8 mouse cellular contexts compared by ENCODE assay signal in genomic region chr2:153560664-153561541, GRCm38 (mm10). TPM values are rescaled to one million over a fixed set of nuclear protein-coding genes. Genes with fewer than 3 reads are reported as not detected.
DNase-seq lines count a peak whose midpoint lies in the region; ATAC-seq lines count a peak whose summit lies in the region.

No protein-coding gene starts in this region.

- peak overlapping the region; percentile 60 for H3K27ac ChIP-seq in intestine, embryonic 14.5 days (ENCODE audit: low read depth)
- peak overlapping the region; percentile 63 for H3K27ac ChIP-seq in liver, embryonic 16.5 days (ENCODE audit: low read length)
- 0 out of 2 replicates have a peak overlapping the region, but pooled peaks have one; percentile 34 for H3K27ac ChIP-seq in neural tube, embryonic 12.5 days

- H3K4me1 ChIP-seq in intestine, embryonic 14.5 days (replicated peaks; ENCODE audit: control insufficient read depth, insufficient read depth, low read length), result peaks cover 20% of the 10 kb centered on the region
- peaks cover 40% of the 10 kb centered on the region for H3K4me1 ChIP-seq in liver, embryonic 16.5 days (ENCODE audit: control insufficient read depth, low read depth, low read length)
- H3K4me1 ChIP-seq in neural tube, embryonic 12.5 days, result peaks cover 38% of the 10 kb centered on the region

- H3K9ac ChIP-seq in intestine, embryonic 14.5 days (ENCODE audit: low read length), result 0 out of 2 replicates have a peak overlapping the region, but pooled peaks have one; percentile 20
- H3K9ac ChIP-seq in liver, embryonic 16.5 days (ENCODE audit: low read depth, low read length), result peak overlapping the region; percentile 44
- H3K9ac ChIP-seq in neural tube, embryonic 12.5 days, result no peak overlapping the region; the same call in 1 of the 2 replicates

- no peak overlapping the region for H3K4me3 ChIP-seq in intestine, embryonic 14.5 days (ENCODE audit: low read depth, low read length)
- peak overlapping the region; percentile 38 for H3K4me3 ChIP-seq in liver, embryonic 16.5 days (ENCODE audit: low read depth, low read length)
- H3K4me3 ChIP-seq in neural tube, embryonic 12.5 days, result 0 out of 2 replicates have a peak overlapping the region, but pooled peaks have one; percentile 3

- H3K27me3 ChIP-seq in intestine, embryonic 14.5 days (replicated peaks; ENCODE audit: control insufficient read depth, insufficient read depth, low read length), result no peaks in the 10 kb centered on the region
- no peaks in the 10 kb centered on the region for H3K27me3 ChIP-seq in liver, embryonic 16.5 days (ENCODE audit: control insufficient read depth, insufficient read depth, low read depth, low read length)
- no peaks in the 10 kb centered on the region for H3K27me3 ChIP-seq in neural tube, embryonic 12.5 days (replicated peaks)

- H3K36me3 ChIP-seq in intestine, embryonic 14.5 days (ENCODE audit: control insufficient read depth, insufficient read depth, low read length), result no peaks in the 10 kb centered on the region
- no peaks in the 10 kb centered on the region for H3K36me3 ChIP-seq in liver, embryonic 16.5 days (ENCODE audit: control insufficient read depth, insufficient read depth)
- no peaks in the 10 kb centered on the region for H3K36me3 ChIP-seq in neural tube, embryonic 12.5 days

- H3K9me3 ChIP-seq in intestine, embryonic 14.5 days (ENCODE audit: control insufficient read depth, low read length), result no peaks in the 10 kb centered on the region
- no peaks in the 10 kb centered on the region for H3K9me3 ChIP-seq in liver, embryonic 16.5 days (replicated peaks; ENCODE audit: control insufficient read depth, low read length)
- H3K9me3 ChIP-seq in neural tube, embryonic 12.5 days, result no peaks in the 10 kb centered on the region

- peak; percentile 34 to 46 for DNase-seq in cerebellum, postnatal 25 days
- no peak for DNase-seq in cerebellum, adult 18-20 months
- peak; percentile 27 for DNase-seq in adrenal gland, adult 8-10 months
- DNase-seq in frontal cortex, postnatal 10 days (ENCODE audit: low spot score in 2 of 2), result peak; percentile 54 to 69
- peak; percentile 69 for DNase-seq in intestine, embryonic 14.5 days (ENCODE audit: low spot score)
- peak; percentile 39 for DNase-seq in thymus, postnatal 0 days (ENCODE audit: low spot score)

- peak overlapping the region; percentile 42 for H3K4me2 ChIP-seq in intestine, embryonic 14.5 days (ENCODE audit: low read length)
- peak overlapping the region; percentile 69 for H3K4me2 ChIP-seq in liver, embryonic 16.5 days (ENCODE audit: low read depth, low read length)
- H3K4me2 ChIP-seq in neural tube, embryonic 12.5 days (replicated peaks), result peak overlapping the region; percentile 50

- peak; percentile 61 for ATAC-seq in intestine, embryonic 14.5 days (replicated peaks; ENCODE audit: low FRiP score, low TSS enrichment, low read depth)
- peak; percentile 66 for ATAC-seq in liver, embryonic 16.5 days (ENCODE audit: low read depth)
- peak; percentile 86 for ATAC-seq in neural tube, embryonic 12.5 days (ENCODE audit: low FRiP score, low read depth)

- WGBS in intestine, embryonic 14.5 days, result 10% methylated on average over 21 of the region's 21 CpGs
- WGBS in liver, embryonic 16.5 days (ENCODE audit: insufficient replicate concordance), result 6% methylated on average over 21 of the region's 21 CpGs
- 10% methylated on average over 21 of the region's 21 CpGs for WGBS in neural tube, embryonic 12.5 days

RNA-seq across cellular contexts. Expression of gene Nol4l, which starts 31.1 kb away (rescaled TPM):
- total RNA-seq in adrenal gland, adult 8-10 months (2022), result 10 to 100 TPM in 3 of 4 experiments, 1 to 10 TPM in 1; 9.9 to 19.6 (median 12.8) TPM
- polyA plus RNA-seq in intestine, embryonic 14.5 days (2014; fragmentation: Nextera tagmentation; extraction: Ambion mirVana), result 26.4 and 27.9 TPM in 2 replicates
- 3.9 and 4.3 TPM in 2 replicates for polyA plus RNA-seq in liver, embryonic 16.5 days (2015; fragmentation: Nextera tagmentation; extraction: Ambion mirVana)
- polyA plus RNA-seq in neural tube, embryonic 12.5 days (2016; fragmentation: Nextera tagmentation; extraction: Ambion mirVana), result 36.3 and 39.9 TPM in 2 replicates
- polyA plus RNA-seq in thymus, postnatal 0 days (2015; fragmentation: Nextera tagmentation; extraction: Ambion mirVana), result 1.9 and 2.0 TPM in 2 replicates

Comparison
In these comparisons a context has a peak if more than half of its experiments do, and no peak if none do; other contexts are left out.
1. DNase-seq: peak in cerebellum, postnatal 25 days (2 of 2), adrenal gland, adult 8-10 months (single experiment), frontal cortex, postnatal 10 days (2 of 2), intestine, embryonic 14.5 days (single experiment) and thymus, postnatal 0 days (single experiment); none in cerebellum, adult 18-20 months (0 of 2).
2. Peak in every context shown above with its lines, with median percentiles within 50 percentile points of each other: ATAC-seq, H3K27ac ChIP-seq and H3K4me2 ChIP-seq.